Mouse (Mus musculus) CH12.LX (cell line): ENCODE data around the gene Cyth3.

ENCODE experiments used
- CTCF ChIP-seq, 2 experiments: IDR thresholded peaks in 1 of 2; conservative IDR thresholded peaks in 1 of 2; 2 replicates each; pipeline ENCODE4 v1.5.1; 2011 to 2012; ENCODE audit warnings: low read depth in 2 of 2, low read length in 2 of 2, improper control_type of control experiment in 1 of 2, inconsistent platforms in 1 of 2, mild to moderate bottlenecking in 1 of 2, moderate library complexity in 1 of 2
- E2F4 ChIP-seq: IDR thresholded peaks from 2 replicates; pipeline ENCODE4 v1.6.1; 2011; ENCODE audit warnings: low read depth, low read length, improper control_type of control experiment; ENCODE audit not compliant: insufficient replicate concordance
- EP300 ChIP-seq: IDR thresholded peaks from 2 replicates; pipeline ENCODE4 v1.6.1; 2011; ENCODE audit warnings: low read length, improper control_type of control experiment
- ETS1 ChIP-seq: conservative IDR thresholded peaks from 2 replicates; pipeline ENCODE4 v1.6.1; 2012; ENCODE audit warnings: low read depth, mild to moderate bottlenecking, inconsistent platforms, low read length, improper control_type of control experiment, moderate library complexity
- GABPA ChIP-seq: IDR thresholded peaks from 2 replicates; pipeline ENCODE4 v1.6.1; 2012; ENCODE audit warnings: low read depth, low read length, improper control_type of control experiment, inconsistent platforms; ENCODE audit not compliant: insufficient replicate concordance
- JUN ChIP-seq: IDR thresholded peaks from 2 replicates; pipeline ENCODE4 v1.6.1; 2011; ENCODE audit warnings: low read depth, mild to moderate bottlenecking, low read length, improper control_type of control experiment, moderate library complexity; ENCODE audit not compliant: insufficient read depth
- MYC ChIP-seq: IDR thresholded peaks from 2 replicates; pipeline ENCODE4 v1.6.1; 2011; ENCODE audit warnings: low read depth, mild to moderate bottlenecking, improper control_type of control experiment, low read length
- NELFE ChIP-seq: IDR thresholded peaks from 2 replicates; pipeline ENCODE4 v1.6.1; 2011; ENCODE audit warnings: low read depth, low read length, improper control_type of control experiment
- POLR2A ChIP-seq: IDR thresholded peaks from 2 replicates; pipeline ENCODE4 v1.6.1; 2011; ENCODE audit warnings: low read depth, mild to moderate bottlenecking, improper control_type of control experiment, low read length
- POLR2AphosphoS2 ChIP-seq: IDR thresholded peaks from 2 replicates; pipeline ENCODE4 v1.6.1; 2011; ENCODE audit warnings: low read depth, low read length, improper control_type of control experiment
- RAD21 ChIP-seq: IDR thresholded peaks from 2 replicates; pipeline ENCODE4 v1.6.1; 2011; ENCODE audit warnings: low read depth, mild to moderate bottlenecking, low read length, improper control_type of control experiment, moderate library complexity
- RCOR1 ChIP-seq: conservative IDR thresholded peaks from 2 replicates; pipeline ENCODE4 v1.6.1; 2012; ENCODE audit warnings: low read depth, mild to moderate bottlenecking, inconsistent platforms, low read length, improper control_type of control experiment
- TBP ChIP-seq: conservative IDR thresholded peaks from 2 replicates; pipeline ENCODE4 v1.6.1; 2011; ENCODE audit warnings: low read depth, low read length, improper control_type of control experiment

- TF ChIP-seq POLR2AphosphoS2, result no peak
- TF ChIP-seq POLR2A, result no peak
- TF ChIP-seq ETS1, result no peak
- TF ChIP-seq CTCF (conservative IDR thresholded peaks at IDR 0.05 in 1 of 2, IDR thresholded peaks at IDR 0.05 in 1 of 2; ENCODE audit: low read depth in 2 of 2, low read length in 2 of 2), result no peak
- TF ChIP-seq TBP, result no peak
- no peak for TF ChIP-seq MYC
- TF ChIP-seq RCOR1, result no peak
- no peak for TF ChIP-seq GABPA
- no peak for TF ChIP-seq E2F4
- TF ChIP-seq EP300, result no peak
- TF ChIP-seq RAD21, result no peak
- TF ChIP-seq JUN, result no peak
- TF ChIP-seq NELFE, result no peak
Observed at GRCm38 (mm10) chr5:143636173-143636572, 13.9 kb downstream of the Cyth3 start.
